Mouse (Mus musculus) ES-E14 (cell line): ENCODE results near the gene Plet1.

Experiments
- HCFC1 ChIP-seq: IDR thresholded peaks from 2 replicates; pipeline ENCODE4 v1.6.1; 2012; ENCODE audit warnings: low read length, inconsistent platforms, borderline replicate concordance; ENCODE audit not compliant: insufficient read depth
- MAFK ChIP-seq: IDR thresholded peaks from 2 replicates; pipeline ENCODE4 v1.6.1; 2014; ENCODE audit warnings: mild to moderate bottlenecking, low read depth, low read length, inconsistent platforms; ENCODE audit not compliant: insufficient read depth

GRCm38 (mm10) chr9:50515462-50515861 lies 21.1 kb downstream of the Plet1 start:
- TF ChIP-seq MAFK (no peak), HCFC1 (no peak)
